ENCODE assay signal across 8 mouse cellular contexts in the genomic region with DNA sequence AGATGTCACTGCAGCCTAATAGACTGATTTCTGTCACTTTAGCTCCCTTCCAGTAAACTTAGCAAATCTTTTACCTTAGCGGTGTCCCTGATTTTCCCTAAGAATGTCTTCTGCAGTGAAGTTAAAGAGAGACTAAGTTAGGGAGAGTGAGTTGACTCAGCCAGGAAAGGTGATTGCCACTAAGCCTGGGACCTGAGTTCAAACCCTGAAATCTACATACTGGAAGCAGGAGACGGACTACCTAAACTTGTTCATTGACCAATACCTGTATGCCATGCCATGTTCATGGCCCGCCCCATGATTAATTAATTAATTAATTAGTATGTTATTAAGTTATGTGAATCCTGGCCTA. TPM values are rescaled to one million over a fixed set of nuclear protein-coding genes. Genes with fewer than 3 reads are reported as not detected.
DNase-seq lines count a peak whose midpoint lies in the region; ATAC-seq and TF ChIP-seq lines count a peak whose summit lies in the region.

No protein-coding gene starts in this region.

- H3K9me3 ChIP-seq in liver, embryonic 14.5 days (ENCODE audit: control insufficient read depth, low read length), result no peaks in the 10 kb centered on the region
- no peaks in the 10 kb centered on the region for H3K9me3 ChIP-seq in liver, embryonic 11.5 days (ENCODE audit: control insufficient read depth, low read length)

- no peaks in the 10 kb centered on the region for H3K4me1 ChIP-seq in liver, embryonic 14.5 days (replicated peaks; ENCODE audit: control insufficient read depth in 2 of 2, insufficient read depth in 2 of 2, low read length in 1 of 2)
- no peaks in the 10 kb centered on the region for H3K4me1 ChIP-seq in liver, embryonic 11.5 days (replicated peaks; ENCODE audit: control insufficient read depth, insufficient read depth, low read length)

- no peak for ATAC-seq in CD4-positive, CD25-positive, alpha-beta regulatory T cell, adult 4 months
- ATAC-seq in liver, embryonic 14.5 days (ENCODE audit: insufficient read depth), result no peak
- no peak for ATAC-seq in liver, embryonic 11.5 days (replicated peaks; ENCODE audit: low FRiP score)

- no peak for TF ChIP-seq EP300 in liver, embryonic 14.5 days (IDR thresholded peaks at IDR 0.05; ENCODE audit: low read depth)

- H3K4me3 ChIP-seq in liver, embryonic 14.5 days (ENCODE audit: insufficient read depth in 1 of 2, low read depth in 2 of 2, low read length in 2 of 2), result no peak overlapping the region
- no peak overlapping the region for H3K4me3 ChIP-seq in liver, embryonic 11.5 days (ENCODE audit: low read depth, low read length)

- peak; percentile 45 for TF ChIP-seq CTCF in liver, embryonic 14.5 days (IDR thresholded peaks at IDR 0.05; ENCODE audit: low read depth)

- H3K36me3 ChIP-seq in liver, embryonic 14.5 days (replicated peaks; ENCODE audit: control insufficient read depth, insufficient read depth, low read depth), result no peaks in the 10 kb centered on the region
- H3K36me3 ChIP-seq in liver, embryonic 11.5 days (ENCODE audit: control insufficient read depth, insufficient read depth, low read length), result no peaks in the 10 kb centered on the region

- no peak overlapping the region for H3K4me2 ChIP-seq in liver, embryonic 14.5 days (ENCODE audit: low read depth)
- no peak overlapping the region for H3K4me2 ChIP-seq in liver, embryonic 11.5 days

- DNase-seq in CD4-positive, CD25-positive, alpha-beta regulatory T cell, adult 2 months (ENCODE audit: low read depth, low spot score), result peak; percentile 63
- peak in 2 of 3 experiments; percentile 13 to 16 for DNase-seq in liver, embryonic 14.5 days (ENCODE audit: low read depth in 3 of 3, low spot score in 3 of 3)
- DNase-seq in liver, embryonic 11.5 days (ENCODE audit: low spot score), result no peak
- peak; percentile 75 for DNase-seq in forelimb bud, embryonic 11.5 days (ENCODE audit: low read depth, low spot score)
- peak; percentile 52 for DNase-seq in lung, postnatal 36 days
- no peak for DNase-seq in thymus, adult 18-20 months
- DNase-seq in gastrocnemius, postnatal 4 days (ENCODE audit: low spot score in 2 of 2), result no peak

- WGBS in liver, embryonic 14.5 days (ENCODE audit: insufficient replicate concordance), result 44% methylated on average over 3 of the region's 3 CpGs
- 62% methylated on average over 3 of the region's 3 CpGs for WGBS in liver, embryonic 11.5 days

- no peak overlapping the region for H3K9ac ChIP-seq in liver, embryonic 14.5 days (replicated peaks)
- H3K9ac ChIP-seq in liver, embryonic 11.5 days (ENCODE audit: low read depth, low read length), result no peak overlapping the region

- H3K27ac ChIP-seq in liver, embryonic 14.5 days, result no peak overlapping the region
- H3K27ac ChIP-seq in liver, embryonic 11.5 days (ENCODE audit: low read depth, low read length), result no peak overlapping the region

- no peaks in the 10 kb centered on the region for H3K27me3 ChIP-seq in liver, embryonic 14.5 days (ENCODE audit: control insufficient read depth, insufficient read depth, low read length)
- no peaks in the 10 kb centered on the region for H3K27me3 ChIP-seq in liver, embryonic 11.5 days (replicated peaks; ENCODE audit: control insufficient read depth, insufficient read depth, low read length)

RNA-seq across cellular contexts. Expression of a gene that starts 26.6 kb away (rescaled TPM):
- polyA plus RNA-seq in CD4-positive, CD25-positive, alpha-beta regulatory T cell, adult 4 months (2017; shearing (Covaris generic)), result 10 to 100 TPM in 1 of 2 experiments, 1 to 10 TPM in 1; 7.0 to 10.6 TPM
- polyA plus RNA-seq in liver, embryonic 14.5 days (2012; rRNA removed), result 1.1 and 1.3 TPM in 2 replicates
- polyA plus RNA-seq in liver, embryonic 14.5 days (2014; fragmentation: Nextera tagmentation; extraction: Ambion mirVana), result 4.2 and 4.3 TPM in 2 replicates
- polyA plus RNA-seq in liver, embryonic 11.5 days (2014; fragmentation: Nextera tagmentation; extraction: Ambion mirVana), result 13.0 and 17.4 TPM in 2 replicates
- 10 to 100 TPM; 16.1 to 16.3 TPM for total RNA-seq in gastrocnemius, postnatal 4 days (2021)

RNA-seq across cellular contexts. Expression of a gene that starts 26.6 kb away (rescaled TPM):
- polyA plus RNA-seq in CD4-positive, CD25-positive, alpha-beta regulatory T cell, adult 4 months (2017; shearing (Covaris generic)), result 10 to 100 TPM; 40.5 to 61.6 TPM
- 3.8 and 5.4 TPM in 2 replicates for polyA plus RNA-seq in liver, embryonic 14.5 days (2012; rRNA removed)
- 11.3 and 12.3 TPM in 2 replicates for polyA plus RNA-seq in liver, embryonic 14.5 days (2014; fragmentation: Nextera tagmentation; extraction: Ambion mirVana)
- 23.9 and 27.8 TPM in 2 replicates for polyA plus RNA-seq in liver, embryonic 11.5 days (2014; fragmentation: Nextera tagmentation; extraction: Ambion mirVana)
- 10 to 100 TPM; 27.3 to 29.6 TPM for total RNA-seq in gastrocnemius, postnatal 4 days (2021)

Comparison
In these comparisons a context has a peak if more than half of its experiments do, and no peak if none do; other contexts are left out.
1. DNase-seq: peak in CD4-positive, CD25-positive, alpha-beta regulatory T cell, adult 2 months (single experiment), liver, embryonic 14.5 days (2 of 3), forelimb bud, embryonic 11.5 days (single experiment) and lung, postnatal 36 days (single experiment); none in liver, embryonic 11.5 days (single experiment), thymus, adult 18-20 months (0 of 2) and gastrocnemius, postnatal 4 days (0 of 2).